ENCODE assay signal across 7 mouse cellular contexts in genomic region chr17:70429746-70430451, GRCm38 (mm10).
A peak's percentile ranks its signal among the peaks of the same experiment; 100 is the strongest.
DNase-seq lines count a peak whose midpoint lies in the region; ATAC-seq and TF ChIP-seq lines count a peak whose summit lies in the region.

No protein-coding gene starts in this region.

- TF ChIP-seq POLR2A in small intestine, adult 2 months (IDR thresholded peaks at IDR 0.05; ENCODE audit: low read depth, low read length): no peak

- no peak overlapping the region for H3K27ac ChIP-seq in intestine, embryonic 16.5 days (ENCODE audit: low read length)
- H3K27ac ChIP-seq in midbrain, embryonic 10.5 days (replicated peaks): no peak overlapping the region
- no peak overlapping the region for H3K27ac ChIP-seq in small intestine, adult 2 months (ENCODE audit: insufficient read depth, low read depth, low read length)

- peak; percentile 70 for DNase-seq in adrenal gland, adult 2 months
- DNase-seq in embryo, embryonic 10 days (ENCODE audit: low spot score): peak; percentile 94
- DNase-seq in gastrocnemius, postnatal 4 days (ENCODE audit: low spot score in 2 of 2): peak; percentile 33 to 62
- DNase-seq in left cerebral cortex, postnatal 14 days (ENCODE audit: low spot score in 2 of 2): peak; percentile 82 to 91
- peak; percentile 78 for DNase-seq in midbrain, embryonic 10.5 days (ENCODE audit: low spot score)

- H3K4me3 ChIP-seq in intestine, embryonic 16.5 days (ENCODE audit: low read length): no peak overlapping the region
- peak overlapping the region; percentile 23; the same call in 1 of the 2 replicates for H3K4me3 ChIP-seq in midbrain, embryonic 10.5 days
- H3K4me3 ChIP-seq in small intestine, adult 2 months (ENCODE audit: low read depth, low read length): no peak overlapping the region

- H3K9me3 ChIP-seq in intestine, embryonic 16.5 days (ENCODE audit: control insufficient read depth, low read length): no peaks in the 10 kb centered on the region
- H3K9me3 ChIP-seq in midbrain, embryonic 10.5 days (replicated peaks): no peaks in the 10 kb centered on the region

- no peaks in the 10 kb centered on the region for H3K4me1 ChIP-seq in intestine, embryonic 16.5 days (ENCODE audit: control insufficient read depth, insufficient read depth, low read length)
- H3K4me1 ChIP-seq in midbrain, embryonic 10.5 days: 0 out of 2 replicates have a peak, but pooled peaks cover 5% of the 10 kb centered on the region
- H3K4me1 ChIP-seq in small intestine, adult 2 months (ENCODE audit: control insufficient read depth, insufficient read depth, insufficient read length, low read length): 0 out of 2 replicates have a peak, but pooled peaks cover 1% of the 10 kb centered on the region

- peak; percentile 66; the same call in 1 of the 2 replicates for ATAC-seq in intestine, embryonic 16.5 days

- H3K4me2 ChIP-seq in intestine, embryonic 16.5 days (ENCODE audit: low read depth, low read length): no peak overlapping the region; the same call in 1 of the 2 replicates

- peak; percentile 76; the same call in 1 of the 2 replicates for TF ChIP-seq CTCF in small intestine, adult 2 months (IDR thresholded peaks at IDR 0.05; ENCODE audit: extremely low read depth, insufficient read length, insufficient replicate concordance, low read depth, low read length)

- intact Hi-C loops in left cerebral cortex, postnatal 14 days (cut with DNase I): loop anchor here (2.0 to 10.0 kb wide), 3 partner anchors 93 to 535 kb away; no protein-coding TSS in a partner anchor

- H3K27me3 ChIP-seq in intestine, embryonic 16.5 days (replicated peaks; ENCODE audit: control insufficient read depth, insufficient read depth, low read length): no peaks in the 10 kb centered on the region
- H3K27me3 ChIP-seq in midbrain, embryonic 10.5 days (ENCODE audit: low read depth, poor library complexity, severe bottlenecking): no peaks in the 10 kb centered on the region
- no peaks in the 10 kb centered on the region for H3K27me3 ChIP-seq in small intestine, adult 2 months (ENCODE audit: control insufficient read depth, insufficient read depth, low read length)

- H3K9ac ChIP-seq in intestine, embryonic 16.5 days (ENCODE audit: low read depth, low read length): no peak overlapping the region

- H3K36me3 ChIP-seq in intestine, embryonic 16.5 days (ENCODE audit: control insufficient read depth, insufficient read depth, low read length): no peaks in the 10 kb centered on the region
- no peaks in the 10 kb centered on the region for H3K36me3 ChIP-seq in midbrain, embryonic 10.5 days
- H3K36me3 ChIP-seq in small intestine, adult 2 months (ENCODE audit: control insufficient read depth, insufficient read depth, low read length): no peaks in the 10 kb centered on the region

- 16% methylated on average over 17 of the region's 17 CpGs for WGBS in intestine, embryonic 16.5 days
- WGBS in midbrain, embryonic 10.5 days: 17% methylated on average over 17 of the region's 17 CpGs
- WGBS in small intestine, adult 2 months: 15% methylated on average over 17 of the region's 17 CpGs
